ENCODE assay signal across 8 mouse cellular contexts in the genomic region with DNA sequence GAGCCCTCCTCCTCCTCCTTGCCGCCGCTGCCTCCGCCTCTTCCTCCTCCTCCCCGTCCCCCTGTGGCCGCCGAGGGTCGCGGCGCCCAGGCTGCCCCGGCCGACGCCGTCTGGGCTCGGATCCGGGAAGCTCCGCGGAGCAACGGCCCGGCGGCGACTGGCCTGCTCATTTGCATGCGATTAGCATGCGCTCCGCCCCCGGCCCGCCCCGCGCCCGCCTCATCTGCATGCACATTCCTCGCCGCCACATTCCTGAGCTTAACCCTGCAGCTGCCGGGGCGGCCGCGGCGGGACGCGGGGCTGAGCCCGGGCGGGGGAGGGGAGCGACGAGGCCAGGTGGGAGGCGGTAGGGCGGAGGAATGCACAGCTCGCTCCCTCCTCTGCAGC. TPM values are rescaled to one million over a fixed set of nuclear protein-coding genes. Genes with fewer than 3 reads are reported as not detected.
DNase-seq lines count a peak whose midpoint lies in the region; ATAC-seq and TF ChIP-seq lines count a peak whose summit lies in the region.

No protein-coding gene starts in this region.

- no peak for TF ChIP-seq POLR2A in kidney, adult 2 months (IDR thresholded peaks at IDR 0.05; ENCODE audit: low read depth, low read length)
- TF ChIP-seq POLR2A in small intestine, adult 2 months (IDR thresholded peaks at IDR 0.05; ENCODE audit: low read depth, low read length): peak; percentile 49

- H3K27me3 ChIP-seq in embryonic facial prominence, embryonic 12.5 days: no peaks in the 10 kb centered on the region
- no peaks in the 10 kb centered on the region for H3K27me3 ChIP-seq in kidney, adult 2 months (replicated peaks; ENCODE audit: control insufficient read depth, insufficient read depth, low read length)
- H3K27me3 ChIP-seq in limb, embryonic 11.5 days (ENCODE audit: control insufficient read depth, insufficient read depth, low read length): no peaks in the 10 kb centered on the region
- 0 out of 2 replicates have a peak, but pooled peaks cover 5% of the 10 kb centered on the region for H3K27me3 ChIP-seq in midbrain, embryonic 13.5 days
- H3K27me3 ChIP-seq in small intestine, adult 2 months (ENCODE audit: control insufficient read depth, insufficient read depth, low read length): no peaks in the 10 kb centered on the region

- H3K9me3 ChIP-seq in embryonic facial prominence, embryonic 12.5 days: no peaks in the 10 kb centered on the region
- no peaks in the 10 kb centered on the region for H3K9me3 ChIP-seq in limb, embryonic 11.5 days (ENCODE audit: control insufficient read depth, low read length)
- no peaks in the 10 kb centered on the region for H3K9me3 ChIP-seq in midbrain, embryonic 13.5 days

- H3K9ac ChIP-seq in embryonic facial prominence, embryonic 12.5 days: peak overlapping the region; percentile 95
- peak overlapping the region; percentile 88 for H3K9ac ChIP-seq in limb, embryonic 11.5 days (ENCODE audit: low read length)
- peak overlapping the region; percentile 82 for H3K9ac ChIP-seq in midbrain, embryonic 13.5 days (replicated peaks)

- peak overlapping the region; percentile 95 for H3K4me3 ChIP-seq in embryonic facial prominence, embryonic 12.5 days
- H3K4me3 ChIP-seq in kidney, adult 2 months (ENCODE audit: insufficient read depth, low read depth, low read length): peak overlapping the region; percentile 74
- peak overlapping the region; percentile 83 for H3K4me3 ChIP-seq in limb, embryonic 11.5 days (ENCODE audit: low read depth, low read length)
- peak overlapping the region; percentile 84 for H3K4me3 ChIP-seq in midbrain, embryonic 13.5 days (replicated peaks)
- peak overlapping the region; percentile 74 for H3K4me3 ChIP-seq in small intestine, adult 2 months (ENCODE audit: low read depth, low read length)

- H3K4me2 ChIP-seq in embryonic facial prominence, embryonic 12.5 days (replicated peaks): peak overlapping the region; percentile 87
- H3K4me2 ChIP-seq in limb, embryonic 11.5 days (ENCODE audit: low read depth, severe bottlenecking): peak overlapping the region; percentile 90
- peak overlapping the region; percentile 93 for H3K4me2 ChIP-seq in midbrain, embryonic 13.5 days (replicated peaks)

- peak; percentile 91 for ATAC-seq in embryonic facial prominence, embryonic 12.5 days (ENCODE audit: insufficient number of reproducible peaks, insufficient read depth, low FRiP score, low TSS enrichment)
- peak; percentile 92 for ATAC-seq in limb, embryonic 11.5 days (ENCODE audit: insufficient number of reproducible peaks, low FRiP score, low TSS enrichment, low read depth)
- ATAC-seq in midbrain, embryonic 13.5 days: peak; percentile 94

- no peak for TF ChIP-seq CTCF in kidney, adult 2 months (conservative IDR thresholded peaks at IDR 0.05; ENCODE audit: insufficient read depth, insufficient read length, low read depth, low read length)
- TF ChIP-seq CTCF in small intestine, adult 2 months (IDR thresholded peaks at IDR 0.05; ENCODE audit: extremely low read depth, insufficient read length, insufficient replicate concordance, low read depth, low read length): no peak

- no peaks in the 10 kb centered on the region for H3K36me3 ChIP-seq in embryonic facial prominence, embryonic 12.5 days
- H3K36me3 ChIP-seq in kidney, adult 2 months (ENCODE audit: control insufficient read depth, insufficient read depth, low read length): no peaks in the 10 kb centered on the region
- no peaks in the 10 kb centered on the region for H3K36me3 ChIP-seq in limb, embryonic 11.5 days (ENCODE audit: control insufficient read depth, insufficient read depth, low read length)
- H3K36me3 ChIP-seq in midbrain, embryonic 13.5 days: no peaks in the 10 kb centered on the region
- no peaks in the 10 kb centered on the region for H3K36me3 ChIP-seq in small intestine, adult 2 months (ENCODE audit: control insufficient read depth, insufficient read depth, low read length)

- 2% methylated on average over 38 of the region's 45 CpGs for WGBS in embryonic facial prominence, embryonic 12.5 days
- WGBS in kidney, adult 2 months: 1% methylated on average over 44 of the region's 45 CpGs
- WGBS in limb, embryonic 11.5 days: under 1% methylated on average over 40 of the region's 45 CpGs
- under 1% methylated on average over 45 of the region's 45 CpGs for WGBS in midbrain, embryonic 13.5 days
- WGBS in small intestine, adult 2 months: under 1% methylated on average over 43 of the region's 45 CpGs

- peak; percentile 98 for DNase-seq in 3134 (ENCODE audit: extremely low read depth, insufficient read length, low spot score)
- DNase-seq in adrenal gland, postnatal 36 days: peak; percentile 99
- peak; percentile 97 to 98 for DNase-seq in heart, adult 18-20 months
- peak; percentile 99 for DNase-seq in kidney, adult 2 months
- DNase-seq in limb, embryonic 11.5 days (ENCODE audit: low spot score): peak; percentile 99

- H3K27ac ChIP-seq in embryonic facial prominence, embryonic 12.5 days: peak overlapping the region; percentile 91
- peak overlapping the region; percentile 98 for H3K27ac ChIP-seq in kidney, adult 2 months (ENCODE audit: insufficient read depth, low read depth, low read length)
- H3K27ac ChIP-seq in limb, embryonic 11.5 days (replicated peaks; ENCODE audit: low read depth, low read length): peak overlapping the region; percentile 88
- peak overlapping the region; percentile 79 for H3K27ac ChIP-seq in midbrain, embryonic 13.5 days
- H3K27ac ChIP-seq in small intestine, adult 2 months (ENCODE audit: insufficient read depth, low read depth, low read length): peak overlapping the region; percentile 51

- H3K4me1 ChIP-seq in embryonic facial prominence, embryonic 12.5 days: peaks cover 60% of the 10 kb centered on the region
- H3K4me1 ChIP-seq in kidney, adult 2 months (ENCODE audit: control insufficient read depth, insufficient read depth, low read length): peaks cover 37% of the 10 kb centered on the region
- H3K4me1 ChIP-seq in limb, embryonic 11.5 days (ENCODE audit: control insufficient read depth, insufficient read depth, low read length): peaks cover 34% of the 10 kb centered on the region
- peaks cover 32% of the 10 kb centered on the region for H3K4me1 ChIP-seq in midbrain, embryonic 13.5 days (replicated peaks)
- peaks cover 5% of the 10 kb centered on the region for H3K4me1 ChIP-seq in small intestine, adult 2 months (ENCODE audit: control insufficient read depth, insufficient read depth, insufficient read length, low read length)

RNA-seq across cellular contexts. Expression of a gene that starts 0.3 kb away (rescaled TPM):
- 10 to 100 TPM; 25.1 to 26.0 TPM for total RNA-seq in adrenal gland, postnatal 36 days (2021)
- 17.8 and 18.6 TPM in 2 replicates for polyA plus RNA-seq in embryonic facial prominence, embryonic 12.5 days (2016; fragmentation: Nextera tagmentation; extraction: Ambion mirVana)
- total RNA-seq in heart, adult 18-20 months (2021): 10 to 100 TPM; 24.6 to 24.7 TPM
- 20.4 and 22.1 TPM in 2 replicates for polyA plus RNA-seq in kidney, adult 2 months (2012; rRNA removed)
- polyA plus RNA-seq in limb, embryonic 11.5 days (2014; fragmentation: Nextera tagmentation; extraction: Ambion mirVana): 11.6 and 13.8 TPM in 2 replicates
- 4.8 and 5.1 TPM in 2 replicates for polyA plus RNA-seq in midbrain, embryonic 13.5 days (2015; fragmentation: Nextera tagmentation; extraction: Ambion mirVana)
- 1.4 and 1.9 TPM in 2 replicates for polyA plus RNA-seq in small intestine, adult 2 months (2012; rRNA removed)

Comparison
In these comparisons a context has a peak if more than half of its experiments do, and no peak if none do; other contexts are left out.
1. Peak in every context shown above with its lines: DNase-seq, ATAC-seq, H3K4me3 ChIP-seq and H3K27ac ChIP-seq.